Mouse (Mus musculus) heart, embryonic 14.5 days (tissue): Measurements from ENCODE around the gene Gas2. TPM values are rescaled to one million over a fixed set of nuclear protein-coding genes. Genes with fewer than 3 reads are reported as not detected.

Experiments
- ATAC-seq: fragments of 200-750 bp; cut with Nextera tagmentation; 2 replicates; pipeline ENCODE4 v1.8.0; 2017; ENCODE audit warnings: low read depth, moderate TSS enrichment; ENCODE audit not compliant: insufficient number of reproducible peaks, insufficient read depth, low FRiP score
- H3K27ac ChIP-seq, 2 experiments: fragments of 200-500 bp in 1 of 2; fragments of 300-500 bp in 1 of 2; sonication (generic) in 1 of 2; replicated peaks in 1 of 2; 2 replicates each; pipeline ENCODE4 v1.5.1; 2012 to 2014; ENCODE audit warnings: low read depth in 2 of 2, low read length in 2 of 2, control low read depth in 1 of 2, mild to moderate bottlenecking in 1 of 2, mixed read lengths in 1 of 2; ENCODE audit not compliant: control insufficient read depth in 1 of 2, insufficient read depth in 1 of 2
- H3K27me3 ChIP-seq: fragments of 300-500 bp; sonication (generic); 2 replicates; pipeline ENCODE4 v1.6.1; 2014; ENCODE audit warnings: mild to moderate bottlenecking, low read length, control low read depth; ENCODE audit not compliant: control insufficient read depth, insufficient read depth
- H3K36me3 ChIP-seq: fragments of 300-500 bp; sonication (generic); 2 replicates; pipeline ENCODE4 v1.6.1; 2014; ENCODE audit warnings: mild to moderate bottlenecking, control low read depth, low read length, mixed read lengths; ENCODE audit not compliant: control insufficient read depth, insufficient read depth
- H3K4me1 ChIP-seq, 2 experiments: fragments of 200-500 bp in 1 of 2; fragments of 300-500 bp in 1 of 2; sonication (generic) in 1 of 2; 2 replicates each; pipeline ENCODE4 v1.6.1; 2012 to 2014; ENCODE audit warnings: low read length in 2 of 2, control low read depth in 1 of 2, mixed read lengths in 1 of 2; ENCODE audit not compliant: control insufficient read depth in 2 of 2, insufficient read depth in 2 of 2
- H3K4me2 ChIP-seq: fragments of 300-500 bp; sonication (generic); 2 replicates; pipeline ENCODE4 v1.6.1; 2014; ENCODE audit warnings: mild to moderate bottlenecking, low read length
- H3K4me3 ChIP-seq, 2 experiments: fragments of 200-500 bp in 1 of 2; fragments of 300-500 bp in 1 of 2; sonication (generic) in 1 of 2; 2 replicates each; pipeline ENCODE4 v1.5.1; 2012 to 2014; ENCODE audit warnings: low read length in 2 of 2, mild to moderate bottlenecking in 2 of 2, control low read depth in 1 of 2, low read depth in 1 of 2, moderate library complexity in 1 of 2; ENCODE audit not compliant: control insufficient read depth in 1 of 2, insufficient read depth in 1 of 2
- H3K9ac ChIP-seq: fragments of 300-500 bp; sonication (generic); 2 replicates; pipeline ENCODE4 v1.6.1; 2014; ENCODE audit warnings: mild to moderate bottlenecking, low read length
- H3K9me3 ChIP-seq: fragments of 300-500 bp; sonication (generic); 2 replicates; pipeline ENCODE4 v1.6.1; 2016; ENCODE audit warnings: low read length, control low read depth; ENCODE audit not compliant: control insufficient read depth
- WGBS: fragments of 180-500 bp; shearing (Covaris S2); extraction: QIAGEN DNeasy Blood & Tissue Kit; methylation state at CpG from one replicate; pipeline ENCODE4 v1.1.7; 2014; 5-methylcytosine and 5-hydroxymethylcytosine counted together
- polyA plus RNA-seq: library from polyadenylated mRNA; unstranded; fragments of >200 nt; fragmentation: Nextera tagmentation; extraction: Ambion mirVana; gene quantifications from 2 replicates; pipeline ENCODE4 v1.2.1, GENCODE M21; 2014

The Gas2 gene
- polyA plus RNA-seq, 1 experiment from 2014 or later: 9.8 TPM

GRCm38 (mm10) chr7:51899066-51899465 lies 37.3 kb downstream of the Gas2 start:
- Histone ChIP-seq H3K4me1 (no peaks in the 10 kb centered on the region), H3K4me3 (no peak overlapping the region), H3K36me3 (no peaks in the 10 kb centered on the region), H3K9me3 (no peaks in the 10 kb centered on the region), H3K27ac (no peak overlapping the region), H3K4me2 (no peak overlapping the region), H3K27me3 (no peaks in the 10 kb centered on the region), H3K9ac (no peak overlapping the region)
- 68% methylated on average over 6 of the region's 6 CpGs for WGBS
- no peak for ATAC-seq

GRCm38 (mm10) chr7:51913292-51914050 lies 51.7 kb downstream of the Gas2 start:
- Histone ChIP-seq H3K27ac (peak overlapping the region; percentile 82 to 86), H3K4me1 (peaks cover 3 to 9% of the 10 kb centered on the region in 2 experiments; a peak in 2 of 4 replicates), H3K4me2 (peak overlapping the region; percentile 26; the same call in 1 of the 2 replicates), H3K4me3 (no peak overlapping the region), H3K27me3 (no peaks in the 10 kb centered on the region), H3K9ac (no peak overlapping the region), H3K36me3 (no peaks in the 10 kb centered on the region), H3K9me3 (no peaks in the 10 kb centered on the region)
- ATAC-seq: peak; percentile 75
- 65% methylated on average over 3 of the region's 3 CpGs for WGBS

DNA sequence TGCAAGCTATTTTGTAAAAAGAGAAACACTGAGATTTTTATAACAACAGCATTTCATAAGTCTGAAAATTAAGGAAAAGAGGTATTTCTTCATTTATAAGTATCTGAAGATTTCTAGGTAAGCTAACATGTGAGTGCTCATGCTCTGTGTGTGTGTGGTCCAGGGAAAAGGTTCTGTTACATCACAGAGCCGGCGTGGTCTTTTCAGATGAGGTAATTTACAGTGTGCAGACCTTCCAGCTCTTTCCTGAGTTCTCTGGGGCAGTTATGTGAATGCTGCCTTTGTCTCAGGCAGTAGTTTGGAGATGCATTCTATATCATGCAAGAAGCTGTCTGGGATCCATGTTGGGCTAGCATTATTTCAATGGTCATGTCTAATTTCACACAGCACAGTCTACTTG lies 52.3 kb downstream of the Gas2 start:
- Histone ChIP-seq H3K4me2 (no peak overlapping the region), H3K27ac (peak overlapping the region; percentile 70 to 76), H3K27me3 (no peaks in the 10 kb centered on the region), H3K9ac (no peak overlapping the region), H3K36me3 (no peaks in the 10 kb centered on the region), H3K4me1 (peaks cover 3 to 9% of the 10 kb centered on the region in 2 experiments; a peak in 2 of 4 replicates), H3K4me3 (no peak overlapping the region), H3K9me3 (no peaks in the 10 kb centered on the region)
- ATAC-seq: no peak
- 64% methylated on average over 2 of the region's 2 CpGs for WGBS

DNA sequence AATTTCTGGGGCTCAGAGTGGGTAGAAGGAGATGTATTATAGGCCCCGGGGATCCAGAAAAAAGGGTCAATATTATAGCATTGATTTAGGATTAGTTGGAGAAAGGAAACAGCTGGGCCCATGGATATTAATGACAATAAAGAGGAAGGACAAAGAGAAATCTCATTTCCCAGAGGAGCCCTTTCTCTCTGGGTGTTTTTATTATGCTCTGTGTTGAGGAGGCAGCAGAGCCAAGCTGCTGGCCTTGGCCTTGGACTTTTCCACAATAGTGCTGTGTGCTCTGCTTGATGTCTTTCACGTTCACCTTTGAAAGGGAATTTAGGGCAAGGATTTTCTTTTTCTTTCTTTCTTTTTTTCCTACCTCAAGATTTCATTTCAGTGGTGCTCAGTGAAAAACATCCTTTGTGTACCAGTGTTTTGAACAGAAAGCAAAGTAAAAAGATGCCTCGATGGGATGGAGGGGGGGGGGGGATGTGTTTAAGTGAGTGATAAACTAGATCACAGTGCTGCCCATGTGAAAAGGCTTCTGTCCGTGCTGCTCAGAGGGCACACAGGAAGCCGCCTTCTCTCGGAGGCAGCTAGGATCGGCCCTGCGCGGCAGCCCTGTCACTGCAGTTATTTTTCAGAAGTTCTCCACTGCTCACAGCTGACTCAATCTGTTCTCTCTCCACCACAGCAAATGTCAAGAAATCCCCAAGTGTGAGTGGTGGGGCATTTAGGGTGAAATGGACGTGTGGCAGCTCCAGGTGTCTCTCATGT lies 67.1 kb downstream of the Gas2 start:
- no peak overlapping the region for H3K27ac ChIP-seq
- no peak overlapping the region for H3K4me3 ChIP-seq
- no peak overlapping the region for H3K9ac ChIP-seq
- 51% methylated on average over 10 of the region's 10 CpGs for WGBS
- H3K27me3 ChIP-seq: no peaks in the 10 kb centered on the region
- no peaks in the 10 kb centered on the region for H3K9me3 ChIP-seq
- no peak overlapping the region for H3K4me2 ChIP-seq
- no peaks in the 10 kb centered on the region for H3K4me1 ChIP-seq
- H3K36me3 ChIP-seq: no peaks in the 10 kb centered on the region
- ATAC-seq: no peak

DNA sequence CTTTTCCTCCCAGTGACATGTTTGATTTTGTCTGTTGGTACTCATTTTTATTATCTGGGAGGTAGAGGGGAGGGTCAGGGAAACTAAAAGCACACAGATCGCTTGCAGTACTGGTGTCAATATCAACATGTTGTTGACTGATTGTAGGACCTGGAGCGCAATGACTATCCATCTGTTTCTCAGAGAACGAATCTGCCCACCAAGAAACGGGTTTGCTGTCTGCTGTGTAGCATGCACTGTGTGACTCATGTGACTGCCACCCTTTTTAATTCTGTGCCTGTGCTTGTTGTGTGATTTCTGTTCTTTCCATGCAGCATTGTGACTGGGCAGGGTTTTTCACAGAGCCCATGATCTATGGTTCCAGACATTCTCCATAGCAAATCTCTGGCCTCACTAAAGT lies 69.4 kb downstream of the Gas2 start:
- Histone ChIP-seq H3K4me1 (no peaks in the 10 kb centered on the region), H3K27me3 (no peaks in the 10 kb centered on the region), H3K4me3 (no peak overlapping the region), H3K4me2 (no peak overlapping the region), H3K36me3 (no peaks in the 10 kb centered on the region), H3K9ac (no peak overlapping the region), H3K9me3 (no peaks in the 10 kb centered on the region), H3K27ac (no peak overlapping the region)
- 77% methylated on average over 4 of the region's 4 CpGs for WGBS
- ATAC-seq: no peak

GRCm38 (mm10) chr7:51937337-51937736 lies 75.5 kb downstream of the Gas2 start:
- no peaks in the 10 kb centered on the region for H3K9me3 ChIP-seq
- H3K27me3 ChIP-seq: no peaks in the 10 kb centered on the region
- no peak overlapping the region for H3K27ac ChIP-seq
- ATAC-seq: no peak
- no peak overlapping the region for H3K4me3 ChIP-seq
- H3K36me3 ChIP-seq: no peaks in the 10 kb centered on the region
- no peak overlapping the region for H3K4me2 ChIP-seq
- no peaks in the 10 kb centered on the region for H3K4me1 ChIP-seq
- H3K9ac ChIP-seq: no peak overlapping the region
- 81% methylated on average over 1 of the region's 1 CpGs for WGBS

DNA sequence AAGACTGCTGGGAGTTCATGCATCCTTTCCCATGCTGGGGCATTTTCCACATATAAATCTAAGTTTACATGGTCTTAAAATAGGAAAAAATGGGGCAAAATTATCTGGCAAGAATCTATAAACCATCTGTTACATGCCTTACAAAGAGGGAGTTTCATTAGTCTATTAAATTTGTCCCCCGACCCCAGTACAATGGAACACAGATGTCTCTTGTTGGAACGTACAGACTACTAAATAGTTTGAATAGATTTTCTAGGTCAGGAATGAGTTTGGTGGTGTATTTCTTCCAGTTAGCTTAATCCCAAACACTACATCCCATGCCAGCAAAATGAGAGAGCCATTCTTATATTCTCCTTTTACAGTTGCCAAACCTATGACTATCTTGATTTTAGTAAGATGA lies 78.6 kb downstream of the Gas2 start:
- WGBS: 84% methylated on average over 2 of the region's 2 CpGs
- no peaks in the 10 kb centered on the region for H3K4me1 ChIP-seq
- H3K4me2 ChIP-seq: no peak overlapping the region
- H3K27ac ChIP-seq: no peak overlapping the region
- H3K27me3 ChIP-seq: no peaks in the 10 kb centered on the region
- no peaks in the 10 kb centered on the region for H3K36me3 ChIP-seq
- H3K4me3 ChIP-seq: no peak overlapping the region
- no peaks in the 10 kb centered on the region for H3K9me3 ChIP-seq
- ATAC-seq: no peak
- no peak overlapping the region for H3K9ac ChIP-seq
